Mouse (Mus musculus): ENCODE measurements around the gene Poc1a.

DNA sequence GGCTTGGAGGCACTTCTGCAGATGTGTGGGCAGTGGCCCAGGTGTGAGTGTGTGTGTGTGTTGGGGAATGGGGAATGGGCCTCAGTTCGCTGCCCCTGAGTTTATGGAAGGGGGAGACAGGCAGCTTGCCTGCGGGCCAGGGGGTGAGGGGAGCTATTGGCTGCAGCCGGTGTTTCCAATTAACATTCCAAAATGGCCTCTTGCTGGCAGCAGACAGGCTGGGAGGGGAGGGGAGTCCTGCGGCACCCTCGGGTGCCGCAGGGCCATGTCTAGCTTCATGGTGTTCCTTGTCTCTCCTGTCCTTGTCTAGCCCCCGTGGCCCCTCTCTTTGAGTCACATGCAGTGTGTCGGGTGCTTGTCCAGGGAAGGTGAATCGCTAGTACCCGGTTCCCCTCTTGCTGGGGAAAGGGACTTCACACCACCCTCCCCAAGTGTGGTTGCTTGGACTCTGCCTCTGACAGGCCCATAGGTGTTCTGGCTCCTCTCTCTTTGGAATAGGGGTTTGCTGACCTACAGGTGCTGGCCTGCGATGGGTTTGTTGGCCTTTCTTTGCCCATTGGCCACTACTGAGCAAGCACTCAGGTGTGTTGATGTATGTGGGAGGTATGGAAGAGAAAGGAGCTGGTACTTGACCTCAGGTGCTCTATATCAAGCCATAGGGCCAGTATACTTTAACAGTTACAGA lies 89.1 kb downstream of the Poc1a start:
- TF ChIP-seq CTCF (IDR thresholded peaks at IDR 0.05; ENCODE audit: extremely low read depth, insufficient read length, insufficient replicate concordance, low read depth, low read length) (no peak), POLR2A (IDR thresholded peaks at IDR 0.05; ENCODE audit: low read depth, low read length) (no peak)

Data from small intestine, adult 2 months (tissue).